Mouse (Mus musculus): Measurements from ENCODE around the gene Ppm1f. TPM values are rescaled to one million over a fixed set of nuclear protein-coding genes. Genes with fewer than 3 reads are reported as not detected.

Ppm1f gene
- polyA plus RNA-seq (2014; fragmentation: Illumina TruSeq; extraction: RNeasy Lipid Tissue Mini Kit (QIAGEN cat#74804); ENCODE audit: low read depth, low replicate concordance) = 17.2 TPM

GRCm38 (mm10) chr16:16896382-16897055, at the start of gene Ppm1f:
Gene Ppm1f, plus strand, starts transcription at chr16:16896469.

GRCm38 (mm10) chr16:16863978-16864377, 32.3 kb upstream of the Ppm1f start, which contains the start of gene Igll1:
Gene Igll1, minus strand, starts transcription at chr16:16863985.

GRCm38 (mm10) chr16:16870617-16871331, 25.5 kb upstream of the Ppm1f start, which contains the start of the genes Top3b and Vpreb1:
Gene Top3b, plus strand, starts transcription at chr16:16870736.
Gene Vpreb1, minus strand, starts transcription at chr16:16870843.

Other genes starting within 250 kb of the Ppm1f start
- not detected for gene Olfr19, start 220.1 kb upstream of the Ppm1f start, polyA plus RNA-seq (2014; fragmentation: Illumina TruSeq; extraction: RNeasy Lipid Tissue Mini Kit (QIAGEN cat#74804); ENCODE audit: low read depth, low replicate concordance)
- gene Spag6l, start 67.0 kb upstream of the Ppm1f start, polyA plus RNA-seq (2014; fragmentation: Illumina TruSeq; extraction: RNeasy Lipid Tissue Mini Kit (QIAGEN cat#74804); ENCODE audit: low read depth, low replicate concordance) = not detected
- not detected for gene Igll1, start 32.5 kb upstream of the Ppm1f start, polyA plus RNA-seq (2014; fragmentation: Illumina TruSeq; extraction: RNeasy Lipid Tissue Mini Kit (QIAGEN cat#74804); ENCODE audit: low read depth, low replicate concordance)
- gene Top3b, start 25.7 kb upstream of the Ppm1f start, polyA plus RNA-seq (2014; fragmentation: Illumina TruSeq; extraction: RNeasy Lipid Tissue Mini Kit (QIAGEN cat#74804); ENCODE audit: low read depth, low replicate concordance) = 9.2 TPM
- not detected for gene Vpreb1, start 25.6 kb upstream of the Ppm1f start, polyA plus RNA-seq (2014; fragmentation: Illumina TruSeq; extraction: RNeasy Lipid Tissue Mini Kit (QIAGEN cat#74804); ENCODE audit: low read depth, low replicate concordance)
- gene Mapk1, start 86.9 kb downstream of the Ppm1f start, polyA plus RNA-seq (2014; fragmentation: Illumina TruSeq; extraction: RNeasy Lipid Tissue Mini Kit (QIAGEN cat#74804); ENCODE audit: low read depth, low replicate concordance) = 394 TPM
- gene Ypel1, start 173.2 kb downstream of the Ppm1f start, polyA plus RNA-seq (2014; fragmentation: Illumina TruSeq; extraction: RNeasy Lipid Tissue Mini Kit (QIAGEN cat#74804); ENCODE audit: low read depth, low replicate concordance) = 4.1 TPM
- 157 TPM for gene Ppil2, start 214.8 kb downstream of the Ppm1f start, polyA plus RNA-seq (2014; fragmentation: Illumina TruSeq; extraction: RNeasy Lipid Tissue Mini Kit (QIAGEN cat#74804); ENCODE audit: low read depth, low replicate concordance)
- gene 2610318N02Rik, start 228.7 kb downstream of the Ppm1f start, polyA plus RNA-seq (2014; fragmentation: Illumina TruSeq; extraction: RNeasy Lipid Tissue Mini Kit (QIAGEN cat#74804); ENCODE audit: low read depth, low replicate concordance) = not detected
- gene Sdf2l1, start 235.9 kb downstream of the Ppm1f start, polyA plus RNA-seq (2014; fragmentation: Illumina TruSeq; extraction: RNeasy Lipid Tissue Mini Kit (QIAGEN cat#74804); ENCODE audit: low read depth, low replicate concordance) = 15.5 TPM
- gene Ydjc, start 248.2 kb downstream of the Ppm1f start, polyA plus RNA-seq (2014; fragmentation: Illumina TruSeq; extraction: RNeasy Lipid Tissue Mini Kit (QIAGEN cat#74804); ENCODE audit: low read depth, low replicate concordance) = not detected

Measured in adrenal gland, adult 10 weeks (tissue).